Mouse (Mus musculus): ENCODE measurements at regions not wholly inside any gene's neighbourhood (a gene's known extent, or its start where the extent isn't known, plus 50 kb on each side); places are given as distances from the start of the nearest gene placed in this dataset.

DNA sequence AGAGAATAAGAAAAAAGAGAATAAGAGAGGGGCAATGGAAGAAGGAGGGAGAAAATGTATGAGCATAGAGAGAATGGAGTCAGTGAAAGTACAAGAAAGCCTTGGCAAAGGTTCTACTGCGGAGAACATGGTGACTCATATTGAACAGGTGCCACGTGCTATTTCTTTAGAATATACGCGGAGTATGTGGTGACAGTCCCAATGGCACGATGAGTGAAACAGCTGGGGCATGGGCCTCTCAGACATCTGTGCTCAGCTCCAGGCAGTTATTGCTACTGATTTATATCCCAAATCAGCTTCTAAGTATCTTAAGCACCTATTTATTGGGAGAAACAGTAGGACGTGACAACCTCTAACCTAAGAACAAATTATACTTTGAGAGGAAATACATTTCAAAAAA, 104.5 kb upstream of the Mef2c start:
- no peak for ATAC-seq (replicated peaks; ENCODE audit: low read depth, poor library complexity, severe bottlenecking)

- no peak for ATAC-seq (replicated peaks; ENCODE audit: low read depth, poor library complexity, severe bottlenecking)
These were observed 64.0 kb upstream of the Mef2c start for GRCm38 (mm10) chr13:83439619-83440436.

- ATAC-seq (replicated peaks; ENCODE audit: low read depth, poor library complexity, severe bottlenecking) = peak; percentile 54; the same call in 1 of the 2 replicates
These were observed 59.6 kb upstream of the Mef2c start for GRCm38 (mm10) chr13:83444277-83444676.

- ATAC-seq (replicated peaks; ENCODE audit: low read depth, poor library complexity, severe bottlenecking) = no peak
These were observed 53.0 kb upstream of the Mef2c start for GRCm38 (mm10) chr13:83450820-83451219.

GRCm38 (mm10) chr13:83452987-83453386, 50.8 kb upstream of the Mef2c start:
- peak; percentile 74 for ATAC-seq (replicated peaks; ENCODE audit: low read depth, poor library complexity, severe bottlenecking)

Measured in common myeloid progenitor, adult 5-6 weeks (primary cell).